Mouse (Mus musculus): ENCODE measurements around the gene Gabbr2. TPM values are rescaled to one million over a fixed set of nuclear protein-coding genes. Genes with fewer than 3 reads are reported as not detected.

Gene Gabbr2
- total RNA-seq, 2 experiments from 2014 or later = 203 to 223 TPM

DNA sequence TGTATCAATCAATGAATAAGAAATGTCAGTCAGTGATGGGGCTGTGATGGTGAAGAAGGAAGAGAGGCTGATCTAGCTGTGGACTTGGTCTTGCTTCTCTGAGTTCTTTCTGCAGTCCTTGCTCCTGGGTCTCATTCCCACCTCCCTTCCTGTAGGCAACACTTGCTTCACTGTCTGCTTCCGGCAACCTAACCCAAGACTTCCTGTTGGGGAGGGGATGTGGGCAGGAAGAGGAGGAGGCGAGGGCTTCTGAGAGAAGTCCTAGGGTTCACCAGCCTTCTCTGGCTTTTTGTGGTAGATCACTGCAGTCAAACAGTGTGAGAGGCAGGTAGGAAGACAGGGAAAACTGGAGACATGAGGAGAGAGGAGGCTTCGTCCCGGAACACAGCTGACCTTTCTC is 239.4 kb downstream of the Gabbr2 start:
- Histone ChIP-seq H3K4me3 (no peak overlapping the region), H3K27ac (peak overlapping the region; percentile 67)
- TF ChIP-seq CTCF (conservative IDR thresholded peaks at IDR 0.05) = no peak
- no peak for DNase-seq (ENCODE audit: low spot score in 2 of 2)

DNA sequence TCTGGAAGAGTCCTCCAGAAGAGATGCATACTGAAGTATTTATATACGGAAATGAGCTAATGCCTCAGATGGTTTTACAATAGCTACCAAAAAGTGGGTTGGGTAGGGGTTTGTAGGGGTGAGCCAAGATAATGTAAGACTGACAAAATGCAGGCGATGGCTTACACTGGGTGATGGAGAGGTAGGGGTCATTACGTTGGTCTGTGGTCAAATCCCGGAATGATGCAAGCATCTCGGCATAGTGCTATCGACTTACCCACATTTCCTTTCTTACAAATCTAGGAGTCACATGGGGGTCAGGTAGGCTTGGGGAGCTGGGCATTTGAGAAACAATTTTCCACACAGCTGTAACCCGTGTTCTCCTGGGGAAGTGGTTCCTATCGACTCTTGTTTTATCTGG is 242.7 kb downstream of the Gabbr2 start:
- Histone ChIP-seq H3K4me3 (no peak overlapping the region), H3K27ac (no peak overlapping the region)
- no peak for TF ChIP-seq CTCF (conservative IDR thresholded peaks at IDR 0.05)
- DNase-seq (ENCODE audit: low spot score in 2 of 2) = no peak

DNA sequence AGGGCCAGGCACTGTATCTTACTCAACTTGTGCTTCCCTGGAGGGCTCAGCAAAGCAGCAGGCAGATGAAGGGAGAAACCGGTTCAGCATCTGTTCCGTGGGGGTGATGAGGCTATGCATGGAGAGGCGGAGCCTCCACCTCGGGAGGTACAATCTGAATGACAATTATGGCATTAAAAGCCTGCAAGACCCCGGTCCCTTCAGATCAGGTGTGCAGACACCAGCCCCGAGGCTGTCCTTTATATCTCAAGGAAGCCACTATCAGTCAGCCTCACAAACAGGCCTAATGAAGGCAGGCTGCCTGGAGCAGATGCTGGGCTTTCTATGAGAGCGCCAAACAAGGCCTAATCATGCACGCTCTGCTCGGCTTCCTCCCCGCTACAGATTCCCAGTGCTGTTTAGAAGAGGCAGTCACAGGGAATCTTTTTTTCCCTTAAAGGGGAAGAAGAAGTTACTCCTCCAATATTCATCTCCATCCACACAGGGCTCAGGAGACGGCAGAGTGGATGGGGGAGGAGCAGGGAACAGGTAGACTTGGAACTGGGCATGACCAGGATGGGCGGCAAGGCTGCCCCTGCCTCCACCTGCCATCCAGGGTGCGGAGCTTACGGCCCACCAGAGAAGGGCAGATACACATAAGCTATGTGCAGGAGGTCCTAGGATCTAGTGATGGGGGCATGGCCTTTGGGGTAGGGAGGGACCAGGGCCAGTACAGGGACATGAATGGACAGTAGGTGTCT is 244.5 kb downstream of the Gabbr2 start:
- no peak overlapping the region for H3K4me3 ChIP-seq
- no peak for TF ChIP-seq CTCF (conservative IDR thresholded peaks at IDR 0.05)

DNA sequence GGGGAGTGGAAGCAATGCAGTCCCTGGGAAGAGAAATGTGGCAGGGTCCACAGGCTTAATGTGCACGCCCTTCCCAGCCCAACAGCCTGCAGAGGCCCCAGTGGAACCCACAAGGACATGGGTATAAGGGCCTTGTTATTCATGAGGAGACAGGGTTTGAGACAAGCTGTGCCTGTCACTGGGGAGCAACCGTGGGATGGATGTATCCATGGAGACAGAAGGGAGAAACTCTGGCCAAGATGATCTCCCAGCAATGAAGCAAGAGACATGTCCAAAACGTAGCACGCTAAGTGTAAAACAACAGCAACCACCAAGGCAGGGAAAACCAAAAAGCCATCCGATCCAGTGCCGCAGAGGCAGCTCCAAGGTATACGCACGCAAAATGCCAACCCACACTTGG is 246.1 kb downstream of the Gabbr2 start:
- Histone ChIP-seq H3K4me3 (no peak overlapping the region), H3K27ac (peak overlapping the region; percentile 92)
- DNase-seq (ENCODE audit: low spot score in 2 of 2) = peak in 1 of 2 experiments; percentile 68

More for the DNA sequence above, 244.5 kb downstream of the Gabbr2 start:
- peak overlapping the region; percentile 92 for H3K27ac ChIP-seq
- peak; percentile 59 to 75 for DNase-seq (ENCODE audit: low spot score in 2 of 2)

DNA sequence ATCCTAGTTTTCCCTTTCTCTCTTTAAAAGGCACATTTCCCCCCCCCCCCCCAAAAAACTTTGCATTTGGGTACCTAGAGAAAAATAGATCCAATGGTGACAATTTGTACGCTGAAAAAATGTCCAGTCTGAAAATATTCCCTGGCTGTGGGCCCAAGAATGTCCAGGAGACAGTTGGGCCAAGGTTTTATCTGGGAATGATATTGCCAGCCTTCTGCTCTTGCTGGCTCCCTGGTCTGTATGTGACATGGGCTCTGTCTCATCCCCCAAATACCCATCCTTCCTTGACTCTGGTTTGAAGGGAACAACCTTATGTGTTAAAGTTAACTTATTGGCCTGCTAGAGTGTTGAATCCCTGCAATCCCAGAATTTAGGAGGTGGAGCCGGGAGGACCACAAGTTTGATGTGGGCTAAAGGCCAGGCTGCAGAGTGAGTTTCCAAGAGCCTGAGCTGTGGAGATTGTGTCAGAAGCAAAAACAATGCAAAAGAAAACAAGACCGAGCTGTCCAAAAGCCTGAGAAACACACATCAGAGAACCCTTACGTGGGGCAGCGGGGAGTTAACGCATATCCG is 247.0 kb downstream of the Gabbr2 start:
- no peak for TF ChIP-seq CTCF (conservative IDR thresholded peaks at IDR 0.05)
- no peak for DNase-seq (ENCODE audit: low spot score in 2 of 2)
- no peak overlapping the region for H3K4me3 ChIP-seq
- peak overlapping the region; percentile 92 for H3K27ac ChIP-seq

More for the DNA sequence above, 246.1 kb downstream of the Gabbr2 start:
- no peak for TF ChIP-seq CTCF (conservative IDR thresholded peaks at IDR 0.05)

DNA sequence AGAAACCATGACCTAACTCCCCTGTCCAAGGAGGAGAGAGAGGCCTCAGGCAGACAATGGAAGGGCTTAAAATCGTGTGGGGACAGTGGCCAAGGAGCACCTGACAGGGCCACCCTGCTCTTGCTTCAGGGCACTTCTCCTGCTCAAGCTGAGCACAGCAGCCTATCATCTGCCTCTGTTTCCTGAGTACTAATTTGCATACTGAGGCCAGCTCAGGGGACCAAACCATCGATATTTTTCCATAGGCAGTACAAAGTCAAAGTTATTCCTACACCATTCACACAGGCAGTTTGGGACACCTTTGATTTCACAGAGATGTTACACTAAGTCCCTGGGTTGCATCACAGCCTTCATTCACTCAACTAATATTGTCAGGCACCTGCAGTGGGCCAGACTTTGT is 249.1 kb downstream of the Gabbr2 start:
- no peak for TF ChIP-seq CTCF (conservative IDR thresholded peaks at IDR 0.05)
- Histone ChIP-seq H3K4me3 (no peak overlapping the region), H3K27ac (peak overlapping the region; percentile 36; the same call in 1 of the 2 replicates)
- no peak for DNase-seq (ENCODE audit: low spot score in 2 of 2)

DNA sequence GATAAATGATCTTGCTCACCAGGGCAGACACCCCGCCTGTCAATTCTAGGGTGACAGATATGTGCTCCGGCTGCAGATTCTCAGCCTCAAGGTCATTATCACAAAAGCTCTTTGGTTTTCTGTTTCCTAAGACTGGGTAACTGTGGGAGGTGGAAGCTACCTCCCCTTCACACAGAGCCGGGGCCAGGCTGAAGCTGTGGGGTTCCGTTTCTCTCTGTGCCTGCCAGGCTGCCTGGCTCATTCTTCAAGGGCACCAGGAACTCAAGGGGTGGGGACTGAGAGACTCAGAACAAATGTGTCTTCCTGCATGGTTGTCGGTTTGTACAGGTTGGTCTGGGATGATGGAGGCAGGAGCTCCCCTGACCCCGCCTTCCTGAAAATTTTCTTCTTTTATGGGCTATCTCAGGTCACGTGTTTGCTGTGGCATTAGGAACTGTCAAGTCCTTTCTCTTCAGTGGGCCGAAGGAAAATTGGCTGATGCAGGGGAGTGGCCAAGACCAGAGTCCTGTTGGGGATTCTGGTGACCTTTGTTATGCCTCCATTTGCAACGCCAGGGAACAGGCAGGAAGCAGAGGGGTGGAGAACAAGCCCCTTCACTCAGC is 254.7 kb downstream of the Gabbr2 start:
- no peak for TF ChIP-seq CTCF (conservative IDR thresholded peaks at IDR 0.05)
- no peak for DNase-seq (ENCODE audit: low spot score in 2 of 2)
- Histone ChIP-seq H3K27ac (peak overlapping the region; percentile 51; the same call in 1 of the 2 replicates), H3K4me3 (no peak overlapping the region)

DNA sequence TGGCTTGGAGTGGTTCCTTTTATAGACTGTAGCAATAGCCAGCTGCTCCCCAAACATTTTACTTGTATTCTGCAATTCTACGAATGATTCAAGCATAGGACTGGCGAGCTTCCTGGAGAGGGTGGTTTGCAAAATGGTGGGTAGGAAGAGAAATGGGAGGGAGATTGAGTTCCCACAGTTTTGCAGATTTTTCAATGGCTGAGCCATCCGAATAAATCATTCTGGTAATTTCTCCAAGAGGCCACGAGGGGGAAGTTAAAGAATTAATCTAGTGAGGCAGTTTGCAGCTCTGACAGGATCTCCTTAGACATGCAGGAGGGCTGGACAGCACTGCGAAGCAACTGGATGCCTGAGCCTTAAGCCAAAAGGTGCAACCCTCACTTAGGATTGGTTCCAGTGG is 256.8 kb downstream of the Gabbr2 start:
- Histone ChIP-seq H3K4me3 (no peak overlapping the region), H3K27ac (peak overlapping the region; percentile 19; the same call in 1 of the 2 replicates)
- TF ChIP-seq CTCF (conservative IDR thresholded peaks at IDR 0.05) = peak; percentile 70
- DNase-seq (ENCODE audit: low spot score in 2 of 2) = peak in 1 of 2 experiments; percentile 41

DNA sequence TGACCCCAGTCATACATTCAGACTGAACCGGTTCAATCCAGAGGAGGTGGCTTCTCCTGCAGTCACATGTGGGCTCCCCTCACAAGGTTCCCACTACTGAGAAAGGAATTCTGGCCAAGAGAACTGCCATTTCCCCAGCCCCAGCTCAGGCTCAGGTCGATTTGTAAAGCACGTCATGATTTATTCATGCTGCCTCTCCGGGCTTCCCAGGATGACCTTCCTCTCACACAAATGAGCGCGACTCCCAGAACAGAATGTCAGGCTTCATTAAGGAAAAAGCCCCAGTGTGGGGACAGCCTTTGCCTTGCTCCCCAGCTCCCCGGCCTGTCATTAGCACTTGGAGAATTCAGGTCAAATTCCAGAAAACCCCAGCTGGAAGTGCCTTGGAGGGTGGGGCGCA is 260.1 kb downstream of the Gabbr2 start:
- no peak for TF ChIP-seq CTCF (conservative IDR thresholded peaks at IDR 0.05)
- peak overlapping the region; percentile 43; the same call in 1 of the 2 replicates for H3K27ac ChIP-seq
- no peak for DNase-seq (ENCODE audit: low spot score in 2 of 2)

DNA sequence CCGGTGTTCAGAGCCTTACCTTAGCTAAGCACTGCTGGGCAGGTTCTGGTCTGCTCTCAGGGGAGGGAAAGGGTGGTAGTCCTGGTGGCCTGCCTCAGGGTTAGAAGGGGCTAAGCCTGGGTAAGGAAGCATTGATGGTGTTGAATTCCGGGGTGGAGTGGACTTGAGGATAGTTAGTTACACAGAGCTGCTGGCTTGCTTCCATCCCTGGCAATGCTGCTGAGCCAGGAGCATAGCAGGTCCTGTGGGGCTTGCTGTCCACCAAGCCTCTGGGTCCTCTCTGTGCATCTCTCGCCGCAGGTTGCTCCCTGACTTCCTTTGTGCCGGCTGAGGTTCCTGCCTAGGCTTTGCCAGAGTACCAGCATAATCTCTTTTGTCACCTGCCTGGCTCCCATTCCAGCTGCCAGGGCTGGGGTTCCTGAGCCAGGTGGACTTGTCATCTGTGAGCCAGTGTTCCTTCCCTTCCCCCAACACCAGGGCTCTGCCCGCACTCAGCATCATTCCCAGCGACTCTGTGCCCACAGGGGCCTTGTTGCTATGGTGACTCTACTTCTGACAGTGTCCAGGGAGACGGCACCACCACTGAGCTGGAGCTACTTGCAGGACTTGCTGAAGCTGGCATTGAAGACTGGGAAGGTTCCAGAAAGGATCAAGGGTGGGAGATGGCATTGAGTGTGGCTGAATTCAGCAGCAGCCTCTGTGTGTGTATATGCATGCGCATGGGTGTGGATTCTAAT is 262.2 kb downstream of the Gabbr2 start:
- Histone ChIP-seq H3K4me3 (no peak overlapping the region), H3K27ac (peak overlapping the region; percentile 36; the same call in 1 of the 2 replicates)
- no peak for TF ChIP-seq CTCF (conservative IDR thresholded peaks at IDR 0.05)
- no peak for DNase-seq (ENCODE audit: low spot score in 2 of 2)

More for the DNA sequence above, 260.1 kb downstream of the Gabbr2 start:
- H3K4me3 ChIP-seq = no peak overlapping the region

DNA sequence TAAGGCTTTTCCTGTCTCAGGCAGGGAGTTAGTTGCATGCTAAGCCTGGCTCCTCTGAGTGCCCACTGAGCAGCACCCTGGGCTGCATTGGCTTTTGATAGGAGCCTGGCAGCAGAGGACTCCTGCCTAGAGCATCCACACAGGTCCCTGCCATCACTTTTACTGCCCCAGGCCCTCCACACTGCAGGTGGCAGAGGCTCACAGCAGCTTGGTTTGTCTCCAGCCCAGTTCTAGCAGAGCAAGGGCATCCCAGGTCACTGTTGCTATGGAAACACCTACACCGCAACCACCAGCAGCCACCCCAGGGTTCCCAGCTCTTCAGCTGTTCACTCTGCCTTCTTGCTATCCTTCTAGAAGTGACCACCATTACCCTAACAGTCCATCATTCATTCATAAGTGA is 263.4 kb downstream of the Gabbr2 start:
- no peak overlapping the region for H3K4me3 ChIP-seq
- TF ChIP-seq CTCF (conservative IDR thresholded peaks at IDR 0.05) = no peak
- H3K27ac ChIP-seq = no peak overlapping the region; the same call in 1 of the 2 replicates
- no peak for DNase-seq (ENCODE audit: low spot score in 2 of 2)

DNA sequence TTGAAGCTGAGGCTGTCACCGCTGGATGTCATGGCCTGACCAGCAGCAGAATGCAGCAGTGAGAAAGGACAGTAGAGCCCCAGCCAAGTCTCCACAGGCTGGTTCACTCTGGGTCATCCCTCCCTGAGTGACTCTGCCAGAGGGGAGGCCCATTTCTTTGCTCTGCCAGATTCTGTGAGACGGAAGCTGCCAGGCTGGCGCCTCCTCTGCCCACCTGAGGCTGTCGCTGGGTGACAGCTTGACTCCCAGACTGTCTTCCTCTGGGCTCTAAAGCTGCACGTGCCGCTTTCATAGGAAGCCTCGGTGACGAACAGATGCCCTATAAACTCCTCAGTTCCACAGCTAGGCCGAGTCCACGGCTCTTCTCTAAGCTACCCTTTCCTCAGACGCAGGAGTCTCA is 264.5 kb downstream of the Gabbr2 start:
- peak overlapping the region; percentile 23; the same call in 1 of the 2 replicates for H3K27ac ChIP-seq
- no peak overlapping the region for H3K4me3 ChIP-seq
- no peak for TF ChIP-seq CTCF (conservative IDR thresholded peaks at IDR 0.05)
- no peak for DNase-seq (ENCODE audit: low spot score in 2 of 2)

Data from layer of hippocampus, adult 2 months (tissue).